Mouse (Mus musculus): ENCODE measurements around the gene Fignl2.

DNA sequence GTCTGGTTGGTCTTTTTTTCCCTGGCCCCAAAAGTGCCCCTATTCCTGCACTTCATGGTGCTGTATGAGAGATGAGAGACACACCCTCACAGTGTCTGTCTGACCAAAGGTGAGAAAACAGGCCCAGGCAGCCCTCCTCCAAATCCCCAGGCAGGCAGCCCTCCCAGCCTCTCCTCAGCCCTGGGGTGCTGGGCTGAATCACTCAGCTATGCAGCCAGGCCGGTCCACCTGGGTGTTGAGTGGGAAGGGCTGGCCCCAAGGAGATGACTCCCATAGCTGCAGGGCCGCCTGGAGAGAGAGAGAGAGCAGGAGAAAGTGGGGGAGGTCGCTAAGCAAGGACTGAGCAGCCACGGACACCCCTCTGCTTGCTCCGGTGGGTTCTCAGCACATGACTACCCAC, 7.6 kb downstream of the Fignl2 start:
- TF ChIP-seq CTCF (IDR thresholded peaks at IDR 0.05) (no peak), EP300 (IDR thresholded peaks at IDR 0.05) (no peak; the same call in 1 of the 2 replicates)
